ENCODE assay signal across 8 mouse cellular contexts in the genomic region with DNA sequence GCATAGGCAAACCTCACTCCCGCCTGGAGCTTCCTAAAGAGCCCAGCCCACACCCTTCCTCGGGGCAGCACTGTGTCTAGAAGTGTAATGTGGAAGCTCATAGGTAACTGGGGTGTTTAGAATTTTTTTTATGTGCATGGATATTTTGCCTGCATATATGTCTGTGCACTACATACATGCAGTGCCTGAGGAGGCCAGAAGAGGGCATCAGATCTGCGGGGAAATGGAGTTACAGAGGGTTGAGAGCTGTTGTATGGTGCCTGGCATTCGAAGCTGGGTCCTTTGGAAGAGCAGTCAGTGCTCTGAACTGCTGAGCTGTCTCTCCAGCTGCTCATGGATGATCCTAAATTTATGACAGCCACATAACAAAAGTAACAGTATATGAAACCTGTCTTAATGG. TPM values are rescaled to one million over a fixed set of nuclear protein-coding genes. Genes with fewer than 3 reads are reported as not detected.
DNase-seq lines count a peak whose midpoint lies in the region; ATAC-seq lines count a peak whose summit lies in the region.

No protein-coding gene starts in this region.

- no peaks in the 10 kb centered on the region for H3K4me1 ChIP-seq in midbrain, embryonic 14.5 days (ENCODE audit: control insufficient read depth, insufficient read depth, low read length)
- no peaks in the 10 kb centered on the region for H3K4me1 ChIP-seq in midbrain, embryonic 16.5 days (ENCODE audit: control insufficient read depth, insufficient read depth, low read length)

- DNase-seq in frontal cortex, postnatal 10 days (ENCODE audit: low spot score in 2 of 2), result no peak
- peak; percentile 33 for DNase-seq in midbrain, embryonic 14.5 days
- DNase-seq in adrenal gland, postnatal 36 days, result peak; percentile 48 to 56
- DNase-seq in lung, postnatal 25 days (ENCODE audit: low spot score), result peak; percentile 15
- DNase-seq in thymus, postnatal 10 days (ENCODE audit: low spot score in 2 of 2), result peak; percentile 32 to 60

- H3K4me2 ChIP-seq in midbrain, embryonic 14.5 days (ENCODE audit: low read length), result no peak overlapping the region
- no peak overlapping the region for H3K4me2 ChIP-seq in midbrain, embryonic 16.5 days (ENCODE audit: low read length)

- no peak overlapping the region for H3K9ac ChIP-seq in midbrain, embryonic 14.5 days (replicated peaks; ENCODE audit: low read length)
- H3K9ac ChIP-seq in midbrain, embryonic 16.5 days (ENCODE audit: low read depth, low read length), result no peak overlapping the region

- peak; percentile 59; the same call in 1 of the 2 replicates for ATAC-seq in frontal cortex, adult (ENCODE audit: low TSS enrichment)
- no peak for ATAC-seq in midbrain, embryonic 14.5 days (ENCODE audit: low FRiP score, low TSS enrichment)
- no peak for ATAC-seq in midbrain, embryonic 16.5 days
- 0 out of 2 replicates have a peak, but pooled peaks have one; percentile 53 for ATAC-seq in erythroid progenitor cell, adult 5-6 weeks (replicated peaks; ENCODE audit: low FRiP score, poor library complexity, severe bottlenecking)

- H3K27ac ChIP-seq in midbrain, embryonic 14.5 days (replicated peaks; ENCODE audit: low read depth, low read length), result no peak overlapping the region
- H3K27ac ChIP-seq in midbrain, embryonic 16.5 days (ENCODE audit: low read length), result no peak overlapping the region

- 61% methylated on average over 4 of the region's 4 CpGs for WGBS in midbrain, embryonic 14.5 days
- WGBS in midbrain, embryonic 16.5 days, result 57% methylated on average over 4 of the region's 4 CpGs

- no peaks in the 10 kb centered on the region for H3K27me3 ChIP-seq in midbrain, embryonic 14.5 days (ENCODE audit: control insufficient read depth, insufficient read depth, low read length)
- no peaks in the 10 kb centered on the region for H3K27me3 ChIP-seq in midbrain, embryonic 16.5 days (ENCODE audit: control insufficient read depth, insufficient read depth, low read depth, low read length)

- H3K4me3 ChIP-seq in midbrain, embryonic 14.5 days (replicated peaks; ENCODE audit: low read depth, low read length), result no peak overlapping the region
- H3K4me3 ChIP-seq in midbrain, embryonic 16.5 days (ENCODE audit: low read depth, low read length), result no peak overlapping the region

- no peaks in the 10 kb centered on the region for H3K9me3 ChIP-seq in midbrain, embryonic 14.5 days (ENCODE audit: control insufficient read depth, low read length)
- H3K9me3 ChIP-seq in midbrain, embryonic 16.5 days (replicated peaks; ENCODE audit: control insufficient read depth, low read length, poor library complexity, severe bottlenecking), result no peaks in the 10 kb centered on the region

- peaks cover 16% of the 10 kb centered on the region for H3K36me3 ChIP-seq in midbrain, embryonic 14.5 days (ENCODE audit: control insufficient read depth, insufficient read depth, low read length)
- H3K36me3 ChIP-seq in midbrain, embryonic 16.5 days (ENCODE audit: control insufficient read depth, insufficient read depth, low read length), result 0 out of 2 replicates have a peak, but pooled peaks cover 4% of the 10 kb centered on the region

RNA-seq across cellular contexts. Expression of gene Sccpdh, which starts 44.4 kb away (rescaled TPM):
- polyA plus RNA-seq in midbrain, embryonic 14.5 days (2014; fragmentation: Nextera tagmentation; extraction: Ambion mirVana), result 146 and 151 TPM in 2 replicates
- 172 and 179 TPM in 2 replicates for polyA plus RNA-seq in midbrain, embryonic 16.5 days (2015; fragmentation: Nextera tagmentation; extraction: Ambion mirVana)
- total RNA-seq in adrenal gland, postnatal 36 days (2021), result 10 to 100 TPM; 34.8 to 42.0 TPM
- total RNA-seq in erythroid progenitor cell, adult 5-6 weeks (2015; ENCODE audit: low replicate concordance), result 2.5 TPM in 1 of 2 replicates, not detected in the other
- total RNA-seq in erythroid progenitor cell, adult 5-6 weeks (2017; ENCODE audit: low replicate concordance), result 0.30 and 8.6 TPM in 2 replicates

Comparison
In these comparisons a context has a peak if more than half of its experiments do, and no peak if none do; other contexts are left out.
1. ATAC-seq: peak in frontal cortex, adult (single experiment) and erythroid progenitor cell, adult 5-6 weeks (single experiment); none in midbrain, embryonic 14.5 days (single experiment) and midbrain, embryonic 16.5 days (single experiment).
2. DNase-seq: peak in midbrain, embryonic 14.5 days (single experiment), adrenal gland, postnatal 36 days (2 of 2), lung, postnatal 25 days (single experiment) and thymus, postnatal 10 days (2 of 2); none in frontal cortex, postnatal 10 days (0 of 2).